Mouse (Mus musculus): ENCODE data around the gene Elp4. TPM values are rescaled to one million over a fixed set of nuclear protein-coding genes. Genes with fewer than 3 reads are reported as not detected.

Gene Elp4
- total and polyA plus RNA-seq, 3 experiments: 15.8 to 16.0 TPM; not detected in 1

DNA sequence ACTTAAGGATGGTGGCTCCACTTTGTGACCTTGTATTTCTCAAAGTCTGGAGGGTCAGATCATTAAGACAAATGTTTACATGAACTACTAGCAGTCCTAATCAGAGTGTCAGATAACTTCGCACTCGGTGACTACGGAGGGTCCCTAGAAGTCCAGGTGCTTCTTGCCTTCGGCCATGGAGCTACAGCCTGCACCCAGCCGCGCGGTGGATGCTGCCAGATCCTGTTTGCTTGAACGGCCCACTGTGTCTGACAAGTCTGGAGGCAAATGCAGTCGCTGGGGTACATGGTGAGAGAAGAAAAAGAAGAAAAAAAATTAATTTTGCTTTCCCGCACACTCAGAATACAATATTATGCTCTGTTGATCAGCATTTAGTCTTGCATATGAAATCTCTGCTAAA, 201.8 kb downstream of the Elp4 start:
- DNase-seq (ENCODE audit: low read depth, low spot score): no peak
- Histone ChIP-seq H3K4me1 (ENCODE audit: control insufficient read depth in 1 of 2, insufficient read depth in 2 of 2, low read length in 2 of 2) (no peaks in the 10 kb centered on the region), H3K9ac (ENCODE audit: control insufficient read depth, low read depth, low read length, poor library complexity, severe bottlenecking) (no peak overlapping the region), H3K79me2 (ENCODE audit: control insufficient read depth, insufficient read depth, low read length, poor library complexity) (no peaks in the 10 kb centered on the region), H3K4me3 (ENCODE audit: control insufficient read depth in 1 of 2, insufficient read depth in 1 of 2, low read depth in 2 of 2, low read length in 2 of 2) (no peak overlapping the region), H3K9me3 (replicated peaks; ENCODE audit: insufficient read depth, low read length) (no peaks in the 10 kb centered on the region), H3K27me3 (ENCODE audit: control insufficient read depth in 1 of 2, insufficient read depth in 2 of 2, low read length in 2 of 2) (no peaks in the 10 kb centered on the region), H3K27ac (ENCODE audit: control insufficient read depth, low read depth, low read length) (no peak overlapping the region), H3K36me3 (ENCODE audit: control insufficient read depth in 1 of 2, insufficient read depth in 2 of 2, low read length in 2 of 2) (no peaks in the 10 kb centered on the region; a peak in 1 of 4 replicates)
- TF ChIP-seq NELFE (IDR thresholded peaks at IDR 0.05; ENCODE audit: low read depth, low read length): no peak
- no peak for TF ChIP-seq USF2 (IDR thresholded peaks at IDR 0.05; ENCODE audit: borderline replicate concordance in 1 of 2, insufficient read depth in 1 of 2, low read depth in 1 of 2, low read length in 2 of 2)
- no peak for TF ChIP-seq HCFC1 (IDR thresholded peaks at IDR 0.05; ENCODE audit: low read depth, low read length)
- no peak for TF ChIP-seq ETS1 (IDR thresholded peaks at IDR 0.05; ENCODE audit: low read depth, low read length)
- TF ChIP-seq E2F4 (IDR thresholded peaks at IDR 0.05; ENCODE audit: borderline replicate concordance, low read depth, low read length): no peak
- no peak for TF ChIP-seq MYB (IDR thresholded peaks at IDR 0.05; ENCODE audit: low read depth, low read length)
- no peak for TF ChIP-seq POLR2AphosphoS2 (IDR thresholded peaks at IDR 0.05; ENCODE audit: low read length)
- TF ChIP-seq TCF12 (IDR thresholded peaks at IDR 0.05; ENCODE audit: low read depth, low read length): no peak
- TF ChIP-seq EP300 (IDR thresholded peaks at IDR 0.05; ENCODE audit: low read depth in 1 of 2, low read length in 2 of 2): no peak
- no peak for TF ChIP-seq CHD1 (IDR thresholded peaks at IDR 0.05; ENCODE audit: low read depth, low read length)
- TF ChIP-seq SIN3A (IDR thresholded peaks at IDR 0.05; ENCODE audit: low read length): no peak
- TF ChIP-seq MAZ (IDR thresholded peaks at IDR 0.05; ENCODE audit: low read depth, low read length): no peak
- TF ChIP-seq MXI1 (IDR thresholded peaks at IDR 0.05; ENCODE audit: low read depth, low read length): no peak
- TF ChIP-seq CTCF (IDR thresholded peaks at IDR 0.05 in 2 of 3, conservative IDR thresholded peaks at IDR 0.05 in 1 of 3; ENCODE audit: control insufficient read depth in 1 of 3, insufficient read depth in 1 of 3, low read depth in 2 of 3, low read length in 3 of 3, poor library complexity in 1 of 3, severe bottlenecking in 1 of 3): no peak
- no peak for TF ChIP-seq CHD2 (IDR thresholded peaks at IDR 0.05; ENCODE audit: low read length)
- no peak for TF ChIP-seq TBP (IDR thresholded peaks at IDR 0.05; ENCODE audit: low read depth, low read length)
- TF ChIP-seq UBTF (IDR thresholded peaks at IDR 0.05; ENCODE audit: borderline replicate concordance, insufficient read depth, low read depth, low read length): no peak
- no peak for TF ChIP-seq ZNF384 (IDR thresholded peaks at IDR 0.05; ENCODE audit: low read depth, low read length)
- TF ChIP-seq MAX (IDR thresholded peaks at IDR 0.05; ENCODE audit: low read length): no peak
- TF ChIP-seq ZKSCAN1 (IDR thresholded peaks at IDR 0.05; ENCODE audit: low read depth, low read length): no peak

DNA sequence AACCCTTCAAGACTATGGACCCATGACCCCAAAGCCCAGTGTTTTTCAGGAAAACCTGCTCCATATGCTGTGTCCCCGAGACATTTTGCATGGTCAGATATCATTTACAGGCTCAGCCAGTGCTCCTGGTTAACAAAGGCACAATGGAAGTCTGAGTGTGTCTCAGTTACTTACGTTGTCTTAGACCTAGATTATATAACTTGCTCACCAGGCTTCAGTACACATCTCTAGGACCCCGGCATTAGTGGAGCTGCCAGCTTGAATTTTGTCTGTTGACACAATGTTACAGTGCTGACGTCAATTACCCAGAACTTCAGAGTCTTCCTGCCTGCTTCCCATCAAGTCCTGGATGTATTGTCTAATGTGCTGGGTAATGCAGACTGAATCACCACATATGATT, 202.6 kb downstream of the Elp4 start:
- no peaks in the 10 kb centered on the region for H3K79me2 ChIP-seq (ENCODE audit: control insufficient read depth, insufficient read depth, low read length, poor library complexity)
- H3K27me3 ChIP-seq (ENCODE audit: control insufficient read depth in 1 of 2, insufficient read depth in 2 of 2, low read length in 2 of 2): no peaks in the 10 kb centered on the region
- no peak overlapping the region for H3K9ac ChIP-seq (ENCODE audit: control insufficient read depth, low read depth, low read length, poor library complexity, severe bottlenecking)
- H3K4me3 ChIP-seq (ENCODE audit: control insufficient read depth in 1 of 2, insufficient read depth in 1 of 2, low read depth in 2 of 2, low read length in 2 of 2): no peak overlapping the region
- TF ChIP-seq MEF2A (IDR thresholded peaks at IDR 0.05; ENCODE audit: extremely low read depth, insufficient replicate concordance, low read depth, low read length, poor library complexity, severe bottlenecking) (no peak), SMC3 (IDR thresholded peaks at IDR 0.05; ENCODE audit: low read depth, low read length) (no peak), RCOR1 (IDR thresholded peaks at IDR 0.05; ENCODE audit: low read depth, low read length) (no peak), TBP (IDR thresholded peaks at IDR 0.05; ENCODE audit: low read depth, low read length) (no peak), MAX (IDR thresholded peaks at IDR 0.05; ENCODE audit: low read length) (no peak), ZKSCAN1 (IDR thresholded peaks at IDR 0.05; ENCODE audit: low read depth, low read length) (no peak), TCF12 (IDR thresholded peaks at IDR 0.05; ENCODE audit: low read depth, low read length) (no peak), MAFK (IDR thresholded peaks at IDR 0.05; ENCODE audit: borderline replicate concordance, low read depth, low read length) (no peak), ZMIZ1 (IDR thresholded peaks at IDR 0.05; ENCODE audit: low read depth, low read length) (no peak), E2F4 (IDR thresholded peaks at IDR 0.05; ENCODE audit: borderline replicate concordance, low read depth, low read length) (no peak), ELF1 (IDR thresholded peaks at IDR 0.05; ENCODE audit: low read depth, low read length) (no peak), MAZ (IDR thresholded peaks at IDR 0.05; ENCODE audit: low read depth, low read length) (no peak), RAD21 (IDR thresholded peaks at IDR 0.05; ENCODE audit: low read depth, low read length) (no peak), BHLHE40 (IDR thresholded peaks at IDR 0.05; ENCODE audit: borderline replicate concordance, low read depth, low read length) (no peak)
- no peaks in the 10 kb centered on the region for H3K4me1 ChIP-seq (ENCODE audit: control insufficient read depth in 1 of 2, insufficient read depth in 2 of 2, low read length in 2 of 2)
- H3K36me3 ChIP-seq (ENCODE audit: control insufficient read depth in 1 of 2, insufficient read depth in 2 of 2, low read length in 2 of 2): peaks cover 0 to 1% of the 10 kb centered on the region in 2 experiments; a peak in 1 of 4 replicates
- no peak for DNase-seq (ENCODE audit: low read depth, low spot score)
- H3K27ac ChIP-seq (ENCODE audit: control insufficient read depth, low read depth, low read length): no peak overlapping the region
- H3K9me3 ChIP-seq (replicated peaks; ENCODE audit: insufficient read depth, low read length): no peaks in the 10 kb centered on the region

Data from MEL (cell line).